Mouse (Mus musculus) cerebellum, adult 11-12 months (tissue): ENCODE data around the gene Med12.
"Not testable (repeated sequence)": the region's sequence is repeated elsewhere in the genome, so short reads cannot be mapped to it uniquely, and the experiment has no call there.

ENCODE experiments used
- DNase-seq: peaks from one replicate; pipeline ENCODE4 v3.0.0; 2022

Gene Med12

DNA sequence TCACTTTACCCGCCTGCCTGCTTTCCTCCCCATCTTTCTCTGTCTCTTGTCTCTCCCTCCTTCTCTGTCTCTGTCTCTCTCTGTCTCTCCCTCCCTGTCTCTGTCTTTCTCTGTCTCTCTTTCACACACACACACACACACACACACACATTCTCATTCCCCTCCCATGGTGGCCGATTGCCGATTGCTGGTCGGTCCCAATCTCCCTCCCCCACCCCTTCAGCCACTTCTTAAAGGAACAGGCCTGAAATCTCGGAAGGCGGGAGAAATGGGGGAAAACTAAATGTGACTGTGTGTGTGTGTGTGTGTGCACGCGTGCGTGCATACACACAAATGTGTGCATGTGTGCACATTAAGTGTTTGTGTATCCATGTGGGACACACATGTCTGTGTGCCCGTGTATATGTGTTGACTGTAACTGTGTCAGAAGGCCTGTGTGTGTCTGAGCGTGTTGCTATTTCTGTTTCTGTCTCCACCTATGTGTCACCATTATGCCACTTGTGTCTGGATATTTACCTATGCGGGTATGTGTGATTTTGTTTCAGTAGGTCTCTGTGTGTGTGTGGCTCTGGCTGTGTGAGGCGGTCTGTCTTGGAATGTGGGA, 26.7 kb downstream of the Med12 start:
- no peak for DNase-seq

GRCm38 (mm10) chrX:101301654-101302053, 27.8 kb downstream of the Med12 start:
- peak; percentile 28 for DNase-seq

- DNase-seq = peak; percentile 45
Observed at GRCm38 (mm10) chrX:101304646-101305045, 30.8 kb downstream of the Med12 start.

GRCm38 (mm10) chrX:101309299-101309698, 35.5 kb downstream of the Med12 start:
- DNase-seq = no peak

DNA sequence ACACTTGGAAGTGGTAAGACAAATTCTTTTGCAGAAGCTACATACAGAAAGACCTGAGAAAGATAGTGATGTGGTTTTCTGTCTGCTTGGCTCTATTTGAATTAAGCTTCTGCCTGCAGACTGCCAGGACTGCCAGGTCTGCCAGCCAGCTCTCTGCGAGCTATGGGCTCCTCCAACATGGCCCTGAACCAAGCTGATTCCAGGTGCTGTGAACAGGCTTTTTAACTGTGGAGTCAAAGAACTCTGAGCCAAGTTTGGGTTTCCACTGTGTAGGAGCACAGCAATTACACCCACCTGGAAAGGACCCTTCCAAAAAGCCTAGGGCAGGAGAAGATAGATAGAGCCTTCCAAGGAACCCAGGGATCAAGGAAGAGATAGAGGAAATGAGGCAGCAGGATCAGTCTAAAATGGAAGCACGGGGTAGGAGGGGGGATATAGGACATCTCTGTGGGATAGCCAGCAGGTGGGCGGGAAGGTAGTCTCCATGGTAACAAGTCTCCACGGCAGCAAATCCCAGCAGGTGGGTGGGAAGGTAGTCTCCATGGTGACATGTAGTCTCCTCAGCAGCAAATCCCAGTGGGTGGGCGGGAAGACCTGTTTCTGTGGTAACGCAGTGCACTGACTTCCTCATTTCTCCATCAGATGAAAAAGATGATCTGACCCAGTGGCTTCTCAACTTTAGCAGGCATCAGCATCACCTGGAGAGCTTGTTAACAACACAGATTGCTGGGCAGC, 40.0 kb downstream of the Med12 start:
- DNase-seq = peak; percentile 45

GRCm38 (mm10) chrX:101319775-101320174, 45.9 kb downstream of the Med12 start:
- no peak for DNase-seq

- no peak for DNase-seq
Observed at GRCm38 (mm10) chrX:101325989-101326899, 52.4 kb downstream of the Med12 start.

DNA sequence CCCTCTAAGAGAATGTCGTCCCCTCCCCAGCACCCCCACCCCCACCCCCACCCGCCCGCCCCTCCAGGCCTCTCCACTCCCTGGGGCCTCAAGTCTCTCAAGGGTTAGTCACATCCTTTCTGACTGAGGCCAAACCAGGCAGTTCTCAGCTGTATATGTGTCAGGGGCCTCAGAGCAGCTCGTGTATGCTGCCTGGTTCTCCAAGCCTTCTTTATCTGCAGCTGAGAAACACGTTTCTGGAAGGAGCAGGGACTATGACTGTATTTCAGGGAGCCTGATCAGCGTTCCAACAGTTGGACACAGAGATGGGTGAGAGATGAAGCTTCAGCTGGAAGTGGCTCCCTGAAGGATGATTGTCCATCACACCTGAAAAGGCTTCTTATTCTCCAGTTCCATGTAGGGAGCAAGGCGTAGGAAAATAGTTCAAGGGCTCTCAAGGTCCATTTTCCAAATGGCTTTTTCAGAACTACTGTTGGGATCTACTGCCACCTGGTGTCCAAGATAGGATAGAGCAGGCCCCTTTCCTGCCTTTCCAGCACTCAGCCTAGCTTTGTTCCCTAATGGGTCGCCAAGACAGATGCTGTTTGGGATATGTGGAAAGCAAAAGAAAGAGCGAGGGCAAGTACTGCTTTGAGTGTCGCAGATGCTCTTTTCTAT, 55.7 kb downstream of the Med12 start:
- DNase-seq = peak; percentile 63

DNA sequence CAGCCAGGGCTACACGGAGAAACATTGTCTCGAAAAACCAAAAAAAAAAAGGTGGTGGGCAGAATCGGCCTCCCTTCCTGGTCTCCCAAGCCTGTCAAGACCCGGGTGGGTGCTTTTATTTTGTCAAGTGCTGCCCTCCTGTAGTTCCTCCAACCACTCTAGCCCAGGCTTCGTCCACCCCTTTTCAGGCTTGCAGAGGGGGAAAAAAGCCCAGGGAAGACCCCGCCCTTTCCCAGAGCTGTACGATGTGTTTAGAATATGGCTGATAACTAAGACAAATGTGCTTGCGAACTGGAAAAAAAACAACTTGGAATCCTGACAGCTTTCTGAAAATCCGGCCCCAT, 58.2 kb downstream of the Med12 start:
- DNase-seq = no peak

DNA sequence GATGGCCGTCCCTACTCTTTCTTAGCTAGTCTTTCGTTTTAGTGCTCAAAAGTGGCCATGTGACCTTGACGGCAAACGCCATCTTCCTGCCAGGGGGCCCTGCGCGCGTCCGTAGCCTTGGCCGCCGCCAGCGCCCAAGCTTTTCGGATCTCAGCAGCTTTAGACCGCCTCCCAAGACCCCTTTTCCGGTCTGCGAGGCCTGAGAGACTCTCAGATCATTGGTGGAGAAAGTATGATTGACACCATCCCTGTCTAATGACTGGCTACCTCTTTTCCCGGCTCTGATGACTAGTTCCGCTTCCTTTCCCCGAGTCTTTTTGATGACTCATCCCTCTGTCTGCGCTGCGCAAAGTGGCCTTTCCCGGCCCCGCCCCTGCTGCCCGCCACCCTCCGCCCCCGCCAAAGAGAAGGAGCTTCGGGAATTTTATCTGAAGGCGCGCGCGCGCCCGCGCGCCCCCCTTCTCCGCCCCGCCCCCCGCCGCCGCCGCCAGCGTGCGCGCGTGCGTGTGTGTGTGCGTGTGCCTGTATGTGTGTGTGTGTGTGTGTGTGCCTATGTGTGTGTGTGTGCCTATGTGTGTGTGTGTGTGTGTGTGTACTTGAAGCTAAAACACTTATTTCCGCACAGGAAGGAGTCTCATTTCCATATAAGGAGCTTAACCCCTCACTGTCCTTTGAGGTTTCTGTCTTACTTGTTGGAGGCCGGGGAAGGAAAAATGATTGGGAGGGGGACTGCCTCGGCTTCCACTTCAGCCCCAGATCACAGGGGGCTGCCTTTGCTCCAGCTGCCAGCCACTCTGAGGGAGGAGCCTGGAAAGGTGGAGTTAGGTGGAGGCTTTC, 58.8 kb downstream of the Med12 start:
- peak; percentile 95 for DNase-seq

DNA sequence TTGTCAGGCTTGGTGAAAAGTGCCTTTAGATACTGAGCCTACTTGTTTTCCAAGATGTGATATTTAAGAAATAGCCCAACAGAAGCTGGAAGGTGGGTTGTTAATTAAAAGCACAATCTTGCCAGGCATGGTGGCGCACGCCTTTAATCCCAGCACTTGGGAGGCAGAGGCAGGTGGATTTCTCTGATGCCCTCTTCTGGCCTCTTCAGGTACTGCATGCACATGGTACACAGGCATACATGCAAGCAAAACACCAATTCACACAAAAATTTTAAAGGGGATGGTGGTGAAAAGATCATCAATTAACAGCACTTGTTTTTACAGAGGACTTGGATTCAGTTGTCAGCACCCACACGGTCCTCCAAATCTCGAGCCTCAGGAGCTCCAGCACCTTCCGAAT, 60.8 kb downstream of the Med12 start:
- DNase-seq = no peak

DNA sequence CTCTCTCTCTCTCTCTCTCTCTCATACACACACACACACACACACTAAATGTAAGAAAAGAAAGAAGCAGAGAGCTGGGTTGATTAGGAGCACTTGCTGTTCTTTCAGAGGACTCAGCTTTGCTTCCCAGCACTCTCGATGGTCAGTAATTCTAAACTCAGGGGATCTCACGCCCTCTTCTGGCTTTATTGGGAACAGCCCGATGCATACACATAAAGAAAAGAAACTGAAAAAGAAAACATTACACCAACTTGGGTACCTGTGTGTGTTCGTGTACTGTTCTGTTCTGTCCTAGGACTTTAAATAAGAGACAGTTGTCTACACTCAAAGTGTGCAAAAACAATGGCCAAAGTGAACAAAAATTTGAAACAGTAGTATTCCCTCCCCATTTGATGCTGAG, 64.8 kb downstream of the Med12 start:
- no peak for DNase-seq

- DNase-seq = not testable (repeated sequence)
Observed at GRCm38 (mm10) chrX:101342837-101343236, 69.0 kb downstream of the Med12 start.

- no peak for DNase-seq
Observed at GRCm38 (mm10) chrX:101345456-101345855, 71.6 kb downstream of the Med12 start.

DNA sequence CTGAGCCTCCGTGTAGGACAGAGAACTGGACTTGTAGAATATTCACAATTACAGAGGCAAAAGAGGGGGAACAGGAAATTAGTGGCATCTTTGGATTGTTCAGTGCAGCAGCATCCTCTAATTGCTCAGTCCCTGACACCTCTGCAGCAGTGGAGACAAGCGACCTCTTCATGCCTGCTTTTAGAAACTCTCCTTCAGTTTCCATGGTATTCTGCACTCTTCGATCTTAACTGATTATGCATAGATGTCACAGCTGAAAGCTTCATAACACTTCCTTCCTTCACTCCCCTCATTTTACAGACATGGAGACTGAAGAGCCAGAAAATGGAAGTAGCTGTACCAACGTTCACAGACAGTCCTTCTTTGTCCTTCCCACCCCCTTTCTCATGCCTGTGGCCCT, 72.6 kb downstream of the Med12 start:
- DNase-seq = no peak
